Mouse (Mus musculus) spleen, postnatal 10 days (tissue): ENCODE data around the gene Usp10.

ENCODE experiments used
- DNase-seq, 2 experiments: peaks; one replicate each; pipeline ENCODE4 v3.0.0; 2021 to 2022; ENCODE audit warnings: low spot score in 2 of 2

The Usp10 gene

DNA sequence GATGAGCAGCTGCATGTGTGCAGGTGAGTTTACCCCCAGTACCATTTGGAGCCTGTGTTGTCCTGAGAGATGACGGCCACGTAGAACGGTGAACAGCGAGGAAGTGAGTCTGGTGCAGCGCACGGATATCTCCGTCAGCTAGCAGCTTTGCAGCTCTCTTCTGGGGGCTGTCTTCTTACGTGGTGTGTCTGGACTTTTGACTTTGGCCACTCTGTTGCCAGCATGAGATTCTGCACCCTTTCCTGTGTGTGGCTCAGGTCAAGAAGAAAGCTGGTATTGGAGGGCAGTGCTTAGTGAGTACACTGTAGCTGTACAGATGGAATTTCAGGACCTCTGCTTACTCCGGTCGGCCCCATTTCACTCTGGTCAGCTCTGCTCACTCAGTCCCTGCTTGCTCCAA, 47.9 kb downstream of the Usp10 start:
- DNase-seq: no peak

DNA sequence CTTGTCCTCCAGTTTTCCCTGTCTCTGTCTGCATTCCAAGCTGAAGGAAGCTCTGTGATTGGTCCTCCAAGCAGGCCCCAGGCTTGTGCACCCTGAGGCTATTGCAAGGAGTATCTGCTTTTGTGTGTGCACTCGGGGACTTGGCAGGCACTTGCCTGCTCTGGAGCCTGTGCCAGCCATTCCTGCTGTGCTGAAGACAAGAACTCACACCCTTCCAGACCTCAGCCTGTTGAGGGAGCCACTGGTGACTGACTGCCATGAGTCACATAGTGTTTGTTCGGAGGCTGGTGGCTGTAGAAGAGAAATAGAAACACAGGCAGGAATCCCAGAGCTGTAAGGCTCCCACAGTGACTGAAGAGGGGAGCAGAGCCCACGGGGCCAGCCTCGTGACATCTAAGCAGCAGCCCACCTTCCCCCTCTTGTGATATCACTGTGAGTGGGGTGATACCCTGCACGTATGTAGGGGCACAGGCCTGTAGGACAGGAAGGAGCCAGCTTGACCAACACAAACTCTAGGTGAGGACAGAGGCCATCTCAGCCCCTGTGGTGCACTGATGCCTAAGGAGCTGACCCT, 50.5 kb downstream of the Usp10 start:
- no peak for DNase-seq

DNA sequence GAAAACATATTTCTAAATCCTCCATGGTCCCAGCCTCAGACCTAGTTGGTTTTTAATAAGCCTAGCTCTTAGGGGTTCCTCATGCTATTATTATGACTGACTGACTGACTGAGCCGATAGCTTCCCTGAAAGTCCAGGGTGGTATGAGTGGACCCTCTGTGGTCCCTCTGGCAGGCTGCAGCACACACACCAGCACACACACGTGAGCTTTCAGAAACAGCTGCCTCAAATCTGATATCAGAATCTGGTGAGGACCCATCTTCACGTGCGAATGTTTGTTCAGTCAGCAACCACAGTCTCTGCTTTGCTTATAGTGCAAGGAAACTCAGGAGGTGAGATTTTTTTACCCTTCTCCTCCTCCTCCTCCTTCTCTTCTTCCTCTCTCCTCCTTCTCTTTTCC, 54.7 kb downstream of the Usp10 start:
- DNase-seq: no peak

DNA sequence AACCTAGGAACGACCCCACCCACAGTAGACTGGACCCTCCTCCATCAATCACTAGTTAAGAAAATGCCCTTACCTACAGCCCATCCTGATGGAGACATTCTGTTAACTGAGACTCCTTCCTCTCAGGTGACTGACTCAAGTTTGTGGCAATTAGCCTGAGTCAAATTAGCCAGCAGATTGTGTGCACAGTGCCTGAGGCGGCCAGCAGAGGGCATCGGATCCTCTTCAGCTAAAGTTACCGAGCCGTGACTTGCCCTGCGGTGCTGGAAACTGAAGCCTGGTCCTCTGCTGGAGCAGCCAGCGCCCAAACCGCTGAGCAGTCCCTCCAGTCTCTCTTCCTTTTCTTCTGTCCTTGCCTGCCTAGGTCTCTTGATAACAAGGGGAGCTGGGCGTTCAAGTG, 57.3 kb downstream of the Usp10 start:
- no peak for DNase-seq

DNA sequence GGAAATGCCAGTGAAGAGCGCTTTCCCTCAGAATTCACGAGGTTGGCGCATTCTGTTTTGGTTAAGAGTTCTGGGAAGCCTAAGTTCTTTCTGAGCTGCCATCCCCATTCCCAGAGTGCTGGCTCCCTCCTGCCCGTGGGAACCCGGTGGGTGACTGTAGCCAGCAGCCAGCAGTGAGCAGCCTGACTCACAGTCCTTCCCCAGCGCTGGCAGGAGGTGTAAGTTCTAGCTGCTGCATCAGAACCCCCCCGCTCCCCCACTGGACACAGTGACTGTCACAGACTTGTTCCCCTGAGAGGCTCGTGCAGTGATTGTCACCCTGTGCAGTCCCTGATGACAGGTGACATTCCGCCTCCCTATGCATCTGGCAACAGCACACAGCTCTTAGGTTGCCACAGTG, 60.0 kb downstream of the Usp10 start:
- DNase-seq: no peak

DNA sequence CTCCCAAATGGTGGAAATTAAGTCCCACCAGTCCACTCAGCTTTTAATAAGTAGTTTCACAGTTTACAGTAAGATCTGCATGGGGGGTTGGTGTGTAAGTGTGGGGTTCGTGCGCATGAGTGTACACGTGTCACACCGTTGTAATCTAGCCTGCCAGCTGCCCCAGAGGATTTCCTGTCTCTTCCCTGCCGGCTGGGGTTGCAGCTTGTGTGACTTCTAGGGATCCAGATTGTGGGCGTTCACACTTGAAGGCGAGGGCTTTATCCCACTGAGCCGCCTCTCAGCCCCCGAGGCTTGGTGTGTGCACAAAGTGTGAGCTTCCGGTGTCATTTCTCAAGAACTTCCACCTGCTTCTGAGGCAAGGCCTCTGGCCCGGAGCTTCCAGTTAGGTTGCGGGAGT, 62.4 kb downstream of the Usp10 start:
- no peak for DNase-seq

DNA sequence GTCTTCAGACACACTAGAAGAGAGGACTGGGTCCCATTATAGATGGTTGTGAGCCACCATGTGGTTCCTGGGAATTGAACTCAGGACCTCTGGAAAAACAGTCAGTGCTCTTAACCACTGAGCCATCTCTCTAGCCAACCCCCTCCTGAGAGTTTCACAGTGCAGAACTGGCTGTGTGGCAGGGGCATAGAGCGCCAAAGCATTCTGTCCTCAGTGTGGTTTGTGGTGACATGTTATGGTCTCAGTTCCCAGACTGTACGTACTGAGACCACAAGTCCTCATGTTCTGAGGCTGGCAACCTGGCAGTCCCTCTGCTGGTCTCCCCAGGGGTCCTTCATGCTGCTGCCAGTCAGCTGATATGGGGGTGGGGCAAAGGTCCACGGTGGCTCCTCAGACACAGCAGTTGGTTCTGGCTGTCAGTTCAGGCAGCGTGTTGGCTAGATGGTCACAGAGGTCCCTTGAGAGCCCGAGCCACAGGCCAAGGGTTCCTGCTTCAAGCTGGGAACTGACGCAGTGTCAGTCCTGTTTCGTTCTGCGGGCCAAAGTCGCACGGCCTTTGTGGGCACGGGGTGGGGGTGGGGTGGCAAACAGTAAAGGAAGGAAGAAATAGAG, 68.7 kb downstream of the Usp10 start:
- DNase-seq: no peak

DNA sequence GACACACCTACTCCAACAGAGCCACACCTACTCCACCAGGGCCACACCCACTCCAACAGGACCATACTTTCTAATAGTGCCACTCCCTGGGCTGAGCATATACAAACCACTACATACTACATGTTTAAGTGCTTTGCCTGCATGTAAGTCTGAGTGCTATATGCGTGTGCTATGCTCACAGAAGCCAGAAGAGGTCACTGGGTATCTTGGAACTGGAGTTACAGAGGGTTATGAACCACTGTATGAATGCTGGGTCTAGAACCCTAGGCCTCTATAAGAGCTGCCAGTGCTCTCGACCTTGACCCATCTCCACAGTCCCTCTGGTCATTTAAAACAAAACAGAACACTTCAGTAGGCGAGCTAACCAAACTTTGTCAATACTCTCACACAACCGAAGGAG, 71.1 kb downstream of the Usp10 start:
- DNase-seq: no peak

DNA sequence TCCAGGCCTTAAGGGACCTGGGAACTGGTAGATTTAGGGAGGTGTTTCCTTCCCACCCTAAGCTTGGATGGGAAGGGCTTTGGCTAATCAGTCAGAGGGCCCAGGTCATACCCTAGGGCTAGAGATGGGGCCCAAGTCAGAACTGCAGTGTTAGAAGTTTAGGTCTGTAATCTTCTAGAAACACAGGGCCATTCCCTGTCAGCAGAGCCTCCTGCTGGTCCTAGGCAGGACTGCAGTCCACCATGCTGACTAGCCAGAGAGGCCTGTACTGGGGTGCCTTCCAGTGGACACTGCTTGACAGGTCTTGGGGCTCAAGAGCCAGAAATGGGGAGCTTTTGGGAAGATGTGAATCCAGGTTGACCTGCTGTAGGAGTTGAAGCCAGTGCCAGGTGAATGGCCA, 73.9 kb downstream of the Usp10 start:
- peak; percentile 17 to 56 for DNase-seq

DNA sequence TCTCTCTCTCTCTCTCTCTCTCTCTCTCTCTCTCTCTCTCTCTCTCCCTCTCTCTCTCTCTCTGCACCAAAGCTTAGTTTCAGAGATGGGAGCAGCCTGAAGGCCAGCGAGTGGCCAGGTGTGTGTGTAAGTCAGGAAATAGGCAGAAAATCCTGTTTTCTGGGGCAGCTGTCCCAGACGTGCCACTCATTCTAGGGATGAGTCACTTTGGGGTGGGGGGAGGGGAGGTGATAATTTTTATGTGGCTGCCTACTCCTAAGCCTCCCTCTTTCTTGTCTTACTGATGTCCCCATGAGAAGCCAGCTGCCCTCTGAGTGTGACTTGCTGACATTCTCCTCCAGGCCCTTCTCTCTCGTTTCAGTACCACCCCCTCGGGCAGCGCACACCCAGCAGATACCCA, 76.0 kb downstream of the Usp10 start:
- DNase-seq: no peak

DNA sequence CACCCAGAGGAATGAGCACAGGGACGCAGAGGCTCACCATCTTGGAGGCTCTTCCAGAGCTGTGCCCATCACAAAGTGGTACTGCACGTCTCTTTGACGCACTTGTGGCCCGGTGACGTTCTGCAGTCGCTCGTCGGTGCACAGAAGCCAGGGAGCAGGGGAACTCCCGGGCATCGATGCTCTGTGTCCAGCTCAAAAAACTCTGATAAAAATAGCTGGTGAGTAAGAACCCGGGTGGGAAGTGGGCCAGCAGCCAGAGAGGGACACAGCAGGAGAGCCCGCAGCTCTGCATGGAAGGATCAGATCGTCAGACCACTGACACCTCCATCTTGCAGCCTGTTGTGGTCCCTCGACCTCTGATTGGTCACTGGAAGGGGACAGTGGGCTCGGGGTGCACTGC, 77.9 kb downstream of the Usp10 start:
- DNase-seq: no peak

DNA sequence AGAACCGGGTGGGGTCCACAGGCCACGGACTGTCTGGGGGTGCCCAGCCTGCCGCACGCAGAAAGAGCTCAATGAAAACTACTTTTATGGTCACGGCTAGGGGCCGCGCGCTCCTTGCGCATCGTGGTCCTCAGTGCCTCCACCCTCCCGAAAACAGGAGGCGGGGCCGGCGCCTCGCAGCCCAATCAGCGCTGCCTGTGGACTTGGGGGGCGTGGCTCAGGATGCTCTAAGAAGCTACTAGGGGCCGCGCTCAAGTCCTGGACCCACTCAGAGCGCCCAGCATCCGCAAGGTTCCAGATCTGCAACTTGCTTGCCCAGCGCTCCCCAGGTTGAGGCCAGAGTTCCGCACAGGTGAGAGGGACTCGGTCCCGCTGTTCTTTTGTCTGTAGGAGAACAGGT, 82.1 kb downstream of the Usp10 start, which contains the start of gene Crispld2:
Gene Crispld2 (plus strand): TSS at position 190 of the 400 bp plus-strand sequence.
- peak; percentile 22 to 73 for DNase-seq

DNA sequence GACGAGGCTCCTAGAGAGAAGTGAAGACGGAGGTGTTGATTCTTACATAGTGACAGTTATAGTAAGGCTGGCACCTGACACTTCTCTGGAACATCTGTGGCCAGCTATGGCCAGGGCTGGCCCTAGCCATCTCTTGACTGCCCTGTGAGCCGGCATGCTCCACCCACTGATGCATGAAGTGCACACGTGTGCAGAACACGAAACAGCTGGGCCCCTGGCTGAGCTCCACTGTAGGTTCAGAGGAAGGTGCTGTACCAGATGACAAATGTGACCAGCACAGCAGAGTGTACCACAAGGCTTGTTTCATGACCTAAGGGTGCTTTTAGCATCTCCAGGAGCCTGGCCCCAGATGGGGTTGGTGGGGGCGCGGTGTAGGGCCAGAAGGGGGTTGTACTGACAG, 84.0 kb downstream of the Usp10 start:
- no peak for DNase-seq

DNA sequence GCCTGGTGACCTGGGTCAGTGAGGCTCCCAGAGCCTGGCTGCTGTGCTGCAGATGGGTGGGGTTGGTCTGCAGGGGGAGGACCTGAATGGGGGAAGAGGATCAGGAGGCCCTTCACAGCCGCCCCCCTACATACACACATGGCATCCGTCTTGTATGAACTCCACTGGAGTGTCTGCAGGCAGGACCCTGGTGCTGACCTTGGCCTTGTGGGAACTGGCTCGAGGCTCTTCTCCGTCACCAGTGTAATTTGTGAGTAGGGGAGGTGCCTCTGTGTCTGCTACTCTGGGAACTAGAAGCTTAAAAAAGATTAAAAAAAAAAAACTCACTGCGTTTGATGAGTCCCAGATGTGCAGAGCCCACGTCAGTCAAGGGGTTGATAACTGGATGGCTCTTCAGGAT, 84.4 kb downstream of the Usp10 start:
- no peak for DNase-seq

DNA sequence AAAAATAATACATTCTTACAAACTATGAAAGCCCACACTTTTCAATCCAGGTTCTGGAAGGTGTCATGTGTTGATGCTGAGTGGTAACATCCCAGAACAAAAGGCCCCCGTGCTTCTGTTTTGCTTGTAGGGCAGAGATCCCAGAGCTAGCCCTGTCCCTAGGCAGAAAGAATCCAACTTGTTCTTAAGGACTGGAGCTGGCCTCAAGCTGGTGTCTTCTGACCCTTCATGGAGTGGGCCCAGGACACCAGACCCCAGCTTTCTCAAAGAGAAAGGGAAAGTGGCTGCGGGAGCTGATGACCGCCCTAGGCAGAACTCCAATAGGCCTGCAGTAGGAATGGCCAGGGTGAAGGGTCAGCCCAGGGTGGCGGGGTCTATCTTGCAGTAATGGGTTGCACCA, 87.1 kb downstream of the Usp10 start:
- DNase-seq: no peak

DNA sequence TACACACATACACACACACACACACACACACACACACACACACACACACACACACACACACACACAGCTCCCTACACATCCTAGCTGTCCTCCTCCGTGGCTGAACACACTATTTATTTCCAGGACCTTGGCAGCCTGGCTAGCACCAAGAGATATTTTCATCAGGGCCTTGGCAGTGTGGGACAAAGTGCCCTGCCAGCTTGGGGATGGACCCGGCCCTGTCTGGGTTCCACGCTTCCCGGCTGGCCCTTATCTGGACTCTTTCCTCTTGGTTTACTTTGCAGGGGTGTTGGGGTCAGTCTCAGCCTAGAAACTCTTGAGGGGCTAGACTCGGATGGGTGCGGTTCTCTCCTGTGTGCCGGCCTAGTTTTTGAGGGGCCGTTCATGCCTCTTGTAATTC, 90.3 kb downstream of the Usp10 start:
- DNase-seq: no peak

DNA sequence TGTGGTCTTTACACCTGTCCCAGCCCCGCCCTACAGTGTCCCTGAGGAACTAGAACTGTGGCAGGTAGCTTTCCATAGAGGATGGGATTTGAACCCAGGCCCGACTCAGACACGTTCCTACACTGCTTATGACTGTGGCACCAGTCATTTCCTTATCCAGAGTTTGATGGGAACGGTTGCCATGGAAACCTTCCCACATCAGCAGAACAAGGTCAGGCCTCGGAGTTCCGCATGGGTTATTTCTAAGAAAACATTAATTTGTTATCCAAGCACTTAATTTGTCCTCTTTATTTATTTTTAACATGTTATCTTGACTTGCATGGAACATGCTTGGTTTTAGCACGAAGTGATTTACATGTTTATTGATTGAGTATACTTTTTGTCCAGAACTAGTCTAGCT, 91.6 kb downstream of the Usp10 start:
- DNase-seq: no peak

DNA sequence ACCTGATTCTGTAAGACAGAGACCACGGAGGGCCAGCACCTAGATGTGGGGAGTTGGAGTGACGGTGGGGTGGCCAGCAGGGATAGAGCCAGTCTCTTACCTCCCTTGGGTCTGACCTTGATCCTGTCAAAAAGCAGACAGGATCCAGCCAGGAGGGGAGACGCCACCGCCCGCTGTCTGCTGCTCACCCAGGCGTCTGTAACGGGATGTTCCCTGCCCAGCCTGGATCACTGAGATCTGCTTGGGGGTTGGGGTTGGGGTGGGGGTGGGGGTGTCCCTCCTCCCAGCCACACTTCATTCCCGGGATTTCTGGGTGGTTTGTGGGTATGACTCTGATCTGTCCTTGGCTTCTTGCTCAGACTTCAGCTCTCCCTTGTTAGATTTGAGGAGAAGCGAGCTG, 92.2 kb downstream of the Usp10 start:
- no peak for DNase-seq

DNA sequence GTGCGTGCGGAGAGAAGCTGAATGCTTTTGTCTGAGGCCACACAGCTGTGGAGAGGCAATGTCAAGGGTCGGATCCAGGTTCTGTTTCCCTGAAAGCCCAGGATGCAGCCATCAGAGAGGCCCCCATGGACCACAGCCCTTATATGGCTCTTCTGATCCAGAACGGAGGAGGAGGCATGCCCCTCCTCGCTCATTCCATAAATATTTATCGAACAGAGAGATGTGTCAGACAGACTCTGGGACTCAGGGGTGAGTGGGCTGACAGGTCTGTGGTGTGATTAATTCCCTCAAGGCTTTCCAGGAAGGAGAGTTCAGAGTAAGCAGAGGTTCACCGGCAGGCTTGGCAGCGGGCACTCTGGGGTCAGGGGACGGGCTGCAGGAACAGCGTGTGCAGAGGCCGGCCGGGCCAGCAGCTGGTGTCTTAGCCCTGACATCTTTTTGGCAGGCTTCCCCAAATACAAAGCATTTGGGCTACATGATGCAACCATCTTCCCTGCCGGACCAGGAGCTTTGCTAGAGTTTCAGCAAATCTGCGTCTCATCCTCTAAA, 94.1 kb downstream of the Usp10 start:
- no peak for DNase-seq

DNA sequence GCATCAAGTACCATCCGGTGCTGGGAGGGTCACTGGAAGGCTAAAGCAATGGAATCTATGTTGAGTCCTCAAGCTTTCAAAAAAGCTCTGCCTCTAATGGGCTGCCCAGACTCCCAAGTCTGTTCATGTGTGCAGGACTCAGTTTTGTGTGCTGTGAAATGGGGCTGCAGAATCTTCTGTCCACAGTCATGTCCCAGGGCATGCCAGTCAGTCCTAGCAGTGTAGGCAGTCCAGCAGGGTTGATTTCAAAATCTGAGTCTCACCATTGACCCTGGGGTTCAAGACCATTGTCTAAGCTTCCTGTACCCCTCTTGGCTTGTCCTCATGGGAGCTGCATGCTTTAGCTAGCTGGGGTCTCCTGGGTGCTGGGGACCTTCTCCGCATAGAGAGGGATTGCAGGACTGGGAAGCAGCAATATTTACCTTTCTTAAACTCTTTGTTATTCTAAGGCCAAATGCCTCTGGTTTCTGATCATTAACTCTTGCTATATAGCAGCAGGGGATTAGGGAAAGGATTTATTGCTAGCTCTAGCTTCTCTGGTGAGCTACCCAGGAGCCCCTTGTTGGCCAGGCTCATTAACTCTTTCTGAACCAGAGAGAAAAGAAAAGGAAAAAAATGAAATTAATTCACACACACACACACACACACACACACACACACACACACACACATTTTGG, 94.7 kb downstream of the Usp10 start:
- no peak for DNase-seq

DNA sequence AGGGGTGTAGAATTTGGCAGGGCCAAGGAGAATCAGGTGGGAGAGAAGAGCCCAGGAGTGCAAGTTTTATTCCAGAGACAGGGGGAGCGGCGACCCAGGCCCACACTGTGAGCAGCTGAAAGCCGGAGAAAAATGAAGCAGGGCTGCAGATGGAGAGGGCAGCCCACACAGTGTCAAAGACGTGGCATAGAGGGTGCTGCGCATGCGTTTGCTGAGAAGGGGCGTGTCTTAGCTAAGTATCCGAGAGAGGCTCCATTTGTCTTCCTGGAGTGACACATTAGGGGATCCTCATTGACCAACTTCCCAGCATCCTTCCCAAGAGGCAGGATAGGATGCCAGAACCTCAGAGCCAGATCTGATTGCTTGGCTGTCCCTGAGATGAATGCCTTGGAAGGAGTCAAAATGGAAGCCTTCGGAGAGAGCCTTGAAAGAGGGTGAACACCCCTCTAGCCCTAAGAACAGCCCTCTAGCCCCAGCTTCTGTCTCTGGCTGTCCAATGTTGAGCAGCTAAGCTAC, 96.5 kb downstream of the Usp10 start:
- DNase-seq: no peak
